Mouse (Mus musculus) lung, postnatal 36 days (tissue): ENCODE results near the gene Hist2h2be.
A peak's percentile ranks its signal among the peaks of the same experiment; 100 is the strongest.
"Not testable (repeated sequence)": the region's sequence is repeated elsewhere in the genome, so short reads cannot be mapped to it uniquely, and the experiment has no call there.

ENCODE experiments used
- DNase-seq: peaks from one replicate; pipeline ENCODE4 v3.0.0; 2022; ENCODE audit warnings: mixed read lengths

The Hist2h2be gene

GRCm38 (mm10) chr3:96220765-96221639 lies at the start of gene Hist2h2be, which contains the start of gene Hist2h2ac:
TSS of gene Hist2h2be (plus strand) at chr3:96221119.
TSS of gene Hist2h2ac (minus strand) at chr3:96220880.
- DNase-seq, result peak; percentile 96

GRCm38 (mm10) chr3:96171583-96172196 lies 49.2 kb upstream of the Hist2h2be start:
- DNase-seq, result no peak

DNA sequence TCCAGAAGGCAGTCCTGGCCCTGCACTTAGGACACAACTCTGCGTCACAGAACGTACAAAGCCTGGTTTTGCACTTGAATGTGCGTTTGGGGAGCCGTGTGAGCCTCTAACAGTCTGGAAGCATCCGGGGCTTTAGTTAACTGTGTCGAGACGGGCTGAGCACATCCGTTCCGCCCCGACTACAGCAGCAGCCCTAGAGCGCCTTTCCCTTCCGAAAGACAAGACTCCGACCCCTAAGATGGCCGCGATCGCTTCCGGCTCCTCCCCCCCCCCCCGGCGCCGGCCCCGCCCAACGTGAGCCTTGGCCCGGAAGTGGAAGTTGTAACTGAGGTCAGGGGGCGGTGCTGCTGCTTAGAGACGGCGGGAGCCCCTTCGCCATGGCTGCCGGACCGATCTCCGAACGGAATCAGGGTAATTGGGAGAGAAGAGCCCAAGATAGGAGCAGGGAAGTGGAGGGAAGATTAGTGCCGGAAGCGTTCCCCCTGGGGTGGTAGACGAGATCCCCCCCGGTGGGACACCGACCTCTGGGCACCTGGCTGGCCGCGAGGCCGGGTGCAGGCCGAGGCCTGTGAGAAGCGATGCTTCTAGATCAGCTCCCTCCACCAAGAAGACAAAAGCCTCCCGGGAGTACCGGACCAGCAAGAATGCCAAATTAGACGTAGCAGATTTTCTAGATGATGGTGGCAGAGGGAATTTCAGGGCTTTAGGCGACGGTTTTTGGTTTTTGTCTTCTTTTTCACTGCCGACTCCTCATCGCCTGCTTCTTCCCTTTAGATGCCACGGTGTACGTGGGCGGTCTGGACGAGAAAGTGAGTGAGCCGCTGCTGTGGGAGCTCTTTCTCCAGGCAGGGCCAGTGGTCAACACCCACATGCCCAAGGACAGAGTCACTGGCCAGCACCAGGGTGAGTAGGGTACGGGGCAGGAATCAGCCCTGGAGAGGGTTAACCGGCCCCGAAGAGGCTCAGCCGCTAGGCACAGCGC lies 48.4 kb upstream of the Hist2h2be start, which contains the start of gene Sf3b4:
Sf3b4 (plus strand) TSS at position 136 of the 982 bp plus-strand sequence.
- peak; percentile 91 for DNase-seq

- no peak for DNase-seq
Measured at GRCm38 (mm10) chr3:96173185-96173584, 47.7 kb upstream of the Hist2h2be start.

- DNase-seq, result not testable (repeated sequence)
Measured at GRCm38 (mm10) chr3:96174042-96174441, 46.9 kb upstream of the Hist2h2be start.

- no peak for DNase-seq
Measured at GRCm38 (mm10) chr3:96175251-96175650, 45.7 kb upstream of the Hist2h2be start.

DNA sequence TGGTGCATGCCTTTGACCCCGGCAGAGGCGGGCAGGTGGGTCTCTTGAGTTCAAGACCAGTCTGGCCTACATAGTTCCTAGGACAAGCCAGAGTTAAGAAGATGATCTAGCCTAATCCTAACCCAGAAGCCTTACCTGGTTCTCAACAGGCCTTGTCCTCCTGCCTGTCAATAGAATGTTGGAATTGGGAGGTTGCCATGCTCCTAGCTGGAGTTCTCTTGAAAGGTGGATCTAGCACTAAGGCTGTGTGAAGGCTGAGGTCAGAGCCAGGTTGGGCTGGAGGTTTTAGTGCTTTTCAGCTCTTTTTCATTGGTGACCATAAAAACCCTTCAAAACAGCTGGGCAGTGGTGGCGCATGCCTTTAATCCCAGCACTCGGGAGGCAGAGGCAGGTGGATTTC lies 42.5 kb upstream of the Hist2h2be start:
- DNase-seq, result no peak

DNA sequence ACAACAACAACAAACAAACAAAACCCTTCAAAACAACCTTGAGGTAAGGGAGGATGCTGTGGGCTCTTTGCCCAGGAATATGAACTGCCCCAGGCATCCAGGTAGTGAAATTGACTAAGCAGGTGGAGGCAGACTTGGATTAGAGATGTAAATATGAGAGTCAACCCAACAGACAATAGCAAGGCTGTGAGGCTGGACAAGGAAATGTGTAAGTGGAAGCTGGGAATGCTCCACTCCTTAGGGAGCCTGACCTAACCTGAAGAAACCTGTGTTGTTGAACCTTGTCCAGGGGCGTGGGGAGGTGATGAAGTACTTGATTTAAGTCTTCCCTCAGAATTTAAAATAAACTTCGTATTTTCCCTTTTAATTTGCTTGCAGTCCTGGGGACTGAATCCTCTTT lies 42.0 kb upstream of the Hist2h2be start:
- DNase-seq, result no peak

- DNase-seq, result peak; percentile 70
Measured at GRCm38 (mm10) chr3:96179531-96179930, 41.4 kb upstream of the Hist2h2be start.

- DNase-seq, result no peak
Measured at GRCm38 (mm10) chr3:96180727-96181477, 40.0 kb upstream of the Hist2h2be start, which contains the start of gene Sv2a. TSS of gene Sv2a (plus strand) at chr3:96181151.

- DNase-seq, result no peak
Measured at GRCm38 (mm10) chr3:96181510-96182381, 39.2 kb upstream of the Hist2h2be start.

- DNase-seq, result no peak
Measured at GRCm38 (mm10) chr3:96182382-96182776, 38.5 kb upstream of the Hist2h2be start.

DNA sequence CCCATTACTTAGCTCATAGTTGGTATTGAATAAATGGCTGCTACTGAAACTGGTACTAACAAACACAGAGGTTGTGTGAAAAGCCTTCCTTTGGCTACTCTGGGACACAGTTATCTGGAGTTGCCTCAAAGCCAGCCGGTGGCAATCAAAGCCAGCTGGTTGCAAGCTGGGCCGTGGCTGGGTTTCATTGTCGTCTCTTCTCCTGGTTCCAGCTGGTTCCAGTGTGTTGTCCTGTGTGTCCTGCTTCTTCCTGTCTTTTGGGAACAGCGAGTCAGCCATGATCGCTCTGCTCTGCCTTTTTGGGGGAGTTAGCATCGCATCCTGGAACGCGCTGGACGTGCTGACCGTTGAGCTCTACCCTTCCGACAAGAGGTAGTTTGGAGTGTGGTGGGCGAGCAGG lies 27.9 kb upstream of the Hist2h2be start:
- DNase-seq, result no peak

- no peak for DNase-seq
Measured at GRCm38 (mm10) chr3:96194966-96195365, 26.0 kb upstream of the Hist2h2be start.

GRCm38 (mm10) chr3:96195616-96196313 lies 25.2 kb upstream of the Hist2h2be start:
- no peak for DNase-seq

- DNase-seq, result no peak
Measured at GRCm38 (mm10) chr3:96196437-96197128, 24.3 kb upstream of the Hist2h2be start.

DNA sequence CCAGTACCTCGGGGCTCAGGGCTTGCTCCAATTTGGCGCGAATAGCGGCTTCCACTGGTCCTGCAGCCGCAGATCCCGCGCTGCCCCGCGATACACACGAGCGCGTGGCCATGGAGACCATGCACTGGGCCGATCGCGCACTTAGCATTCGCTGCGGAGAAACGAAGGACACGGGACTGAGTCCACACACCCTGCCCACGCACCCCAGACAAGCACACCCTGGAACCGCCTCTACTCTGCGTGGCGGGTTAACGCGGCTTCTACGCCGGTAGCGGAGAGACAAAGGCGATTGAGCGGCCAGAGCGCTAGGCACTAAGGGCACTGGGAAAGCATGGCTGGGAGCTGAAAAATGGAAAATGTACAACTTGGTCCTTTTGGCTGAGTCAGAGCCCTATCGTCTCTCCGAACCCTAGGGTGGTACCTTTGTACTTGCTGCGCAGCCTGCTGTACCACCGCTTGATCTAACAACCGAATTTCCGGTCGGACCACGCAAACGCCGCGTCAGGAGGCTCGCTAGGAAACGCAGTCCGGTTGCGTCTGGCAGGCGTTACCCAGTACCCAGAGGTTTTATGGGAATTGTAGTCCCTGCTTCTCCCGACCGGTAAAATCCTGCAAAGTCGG lies 23.7 kb upstream of the Hist2h2be start:
- peak; percentile 94 for DNase-seq

- peak; percentile 56 for DNase-seq
Measured at GRCm38 (mm10) chr3:96198181-96198580, 22.7 kb upstream of the Hist2h2be start.
